Comparison of ENCODE assay signal across 1 mouse cellular context in the genomic region with DNA sequence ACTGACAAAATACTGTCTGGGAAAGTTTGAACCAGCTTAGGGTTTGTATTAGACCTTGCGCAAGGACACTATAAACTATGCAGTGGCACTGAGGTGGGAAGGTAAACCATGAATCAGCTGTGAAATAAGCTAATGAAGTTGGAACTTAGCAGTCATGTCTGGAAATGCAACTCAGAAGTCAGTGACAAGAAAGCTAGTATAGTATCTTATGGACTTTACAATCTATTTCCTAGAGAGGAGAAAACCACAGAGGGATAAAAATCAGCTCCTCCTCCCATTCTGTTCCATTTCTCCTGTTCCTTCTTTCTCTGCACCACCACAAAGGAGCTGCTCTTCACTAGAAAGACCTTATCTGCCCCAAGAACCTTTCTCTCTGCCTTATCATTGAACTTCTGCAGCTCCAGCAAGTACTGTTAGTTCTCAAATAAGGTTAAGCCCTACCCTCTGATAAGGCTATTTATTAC.
TF ChIP-seq lines count a peak whose summit lies in the region.

No protein-coding gene starts in this region.

TF ChIP-seq in MEL, 35 proteins besides CTCF, POLR2A, EP300 and RAD21 (continued from another document):
- TF ChIP-seq KAT2A (conservative IDR thresholded peaks at IDR 0.05; ENCODE audit: low read depth, low read length) (no peak), SIN3A (IDR thresholded peaks at IDR 0.05; ENCODE audit: low read length) (peak; percentile 54), USF2 (IDR thresholded peaks at IDR 0.05; ENCODE audit: borderline replicate concordance in 1 of 2, insufficient read depth in 1 of 2, low read depth in 1 of 2, low read length in 2 of 2) (no peak), ZKSCAN1 (IDR thresholded peaks at IDR 0.05; ENCODE audit: low read depth, low read length) (no peak), ZC3H11A (IDR thresholded peaks at IDR 0.05; ENCODE audit: low read depth, low read length) (no peak), BHLHE40 (IDR thresholded peaks at IDR 0.05; ENCODE audit: borderline replicate concordance, low read depth, low read length) (no peak), CHD2 (IDR thresholded peaks at IDR 0.05; ENCODE audit: low read length) (peak; percentile 23; the same call in 1 of the 2 replicates), CHD1 (IDR thresholded peaks at IDR 0.05; ENCODE audit: low read depth, low read length) (no peak), E2F4 (IDR thresholded peaks at IDR 0.05; ENCODE audit: borderline replicate concordance, low read depth, low read length) (no peak), GABPA (IDR thresholded peaks at IDR 0.05; ENCODE audit: low read depth, low read length) (no peak), HCFC1 (IDR thresholded peaks at IDR 0.05; ENCODE audit: low read depth, low read length) (no peak), MEF2A (IDR thresholded peaks at IDR 0.05; ENCODE audit: extremely low read depth, insufficient replicate concordance, low read depth, low read length, poor library complexity, severe bottlenecking) (peak; percentile 76; the same call in 1 of the 2 replicates), MAZ (IDR thresholded peaks at IDR 0.05; ENCODE audit: low read depth, low read length) (no peak), TAL1 (IDR thresholded peaks at IDR 0.05; ENCODE audit: low read length) (peak; percentile 67), POLR2AphosphoS5 (IDR thresholded peaks at IDR 0.05; ENCODE audit: borderline replicate concordance, low read depth, low read length) (no peak), SMC3 (IDR thresholded peaks at IDR 0.05; ENCODE audit: low read depth, low read length) (no peak), MYB (IDR thresholded peaks at IDR 0.05; ENCODE audit: low read depth, low read length) (no peak; the same call in 1 of the 2 replicates), JUND (IDR thresholded peaks at IDR 0.05; ENCODE audit: low read depth, low read length) (no peak), NELFE (IDR thresholded peaks at IDR 0.05; ENCODE audit: low read depth, low read length) (no peak), MXI1 (IDR thresholded peaks at IDR 0.05; ENCODE audit: low read depth, low read length) (no peak), GATA1 (IDR thresholded peaks at IDR 0.05; ENCODE audit: low read depth, low read length) (peak; percentile 99), ZMIZ1 (IDR thresholded peaks at IDR 0.05; ENCODE audit: low read depth, low read length) (no peak), TCF12 (IDR thresholded peaks at IDR 0.05; ENCODE audit: low read depth, low read length) (peak; percentile 97), POLR2AphosphoS2 (IDR thresholded peaks at IDR 0.05; ENCODE audit: low read length) (no peak), TBP (IDR thresholded peaks at IDR 0.05; ENCODE audit: low read depth, low read length) (no peak), ZNF384 (IDR thresholded peaks at IDR 0.05; ENCODE audit: low read depth, low read length) (no peak)
TF ChIP-seq in MEL: peak in this region for 9.
